Mouse (Mus musculus) ovary, adult 18-20 months (tissue): ENCODE measurements around the gene Trmt10a.
A peak's percentile ranks its signal among the peaks of the same experiment; 100 is the strongest.

Source experiments
- DNase-seq: peaks from one replicate; pipeline ENCODE4 v3.0.0; 2022; ENCODE audit warnings: low spot score, mixed read lengths

Trmt10a gene

DNA sequence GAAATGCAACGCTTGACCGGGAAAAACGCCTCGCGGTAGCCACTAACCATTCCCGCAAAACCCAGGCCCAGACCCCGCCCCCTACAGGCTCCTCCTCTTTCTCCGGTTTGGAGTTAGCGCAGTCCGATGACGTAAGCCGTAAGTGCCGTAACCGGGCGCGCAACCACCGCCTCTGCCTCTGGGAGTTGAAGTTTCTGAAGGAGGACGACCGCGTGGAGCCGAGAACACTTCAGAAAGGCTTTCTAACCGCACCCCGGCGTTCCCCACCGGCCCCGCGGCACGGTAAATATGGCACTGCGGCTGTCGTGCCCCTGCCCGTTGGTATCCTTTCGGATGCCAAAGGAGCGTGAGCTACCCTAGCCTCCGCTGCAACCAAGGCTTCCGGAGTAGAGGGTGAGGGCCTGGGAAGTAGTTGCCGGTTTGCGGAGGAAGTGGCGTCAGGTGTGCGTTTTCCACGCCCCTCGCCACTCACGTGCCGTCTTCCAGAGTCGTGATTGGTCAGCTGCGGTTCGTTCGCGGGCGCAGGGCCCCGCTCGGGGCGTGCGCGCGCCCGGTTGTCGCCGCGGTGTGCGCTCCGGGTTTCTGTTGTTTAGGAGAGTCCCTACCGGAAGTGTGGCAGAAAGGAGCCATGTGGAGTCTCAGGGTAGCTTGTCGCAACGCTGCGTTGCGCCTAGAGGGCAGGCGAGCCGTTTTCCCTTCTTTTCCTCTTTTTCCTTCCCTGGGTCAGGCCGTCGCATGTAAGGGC lies at the start of gene Trmt10a:
Gene Trmt10a, plus strand, starts transcription at position 134 of the 745 bp plus-strand sequence.
- DNase-seq: peak; percentile 96

DNA sequence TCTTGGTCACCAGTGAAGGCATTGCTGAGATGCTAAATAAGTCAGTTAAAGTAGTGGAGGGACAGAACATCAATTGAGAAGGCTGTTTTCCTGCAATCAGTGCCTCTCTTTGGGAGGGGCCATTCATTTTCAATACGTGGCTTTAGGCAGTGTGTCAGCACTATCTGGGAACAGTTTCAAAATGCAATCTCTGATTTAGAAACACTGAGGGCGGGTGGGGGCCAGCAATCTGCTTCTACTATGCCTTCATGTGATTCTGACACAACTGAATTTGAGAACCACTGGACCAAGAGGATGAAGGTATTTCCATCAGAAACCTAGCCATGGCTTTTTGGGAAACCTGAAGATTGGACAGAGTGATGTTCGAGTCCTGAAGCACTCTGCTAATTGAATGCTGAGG lies 47.9 kb upstream of the Trmt10a start:
- no peak for DNase-seq

DNA sequence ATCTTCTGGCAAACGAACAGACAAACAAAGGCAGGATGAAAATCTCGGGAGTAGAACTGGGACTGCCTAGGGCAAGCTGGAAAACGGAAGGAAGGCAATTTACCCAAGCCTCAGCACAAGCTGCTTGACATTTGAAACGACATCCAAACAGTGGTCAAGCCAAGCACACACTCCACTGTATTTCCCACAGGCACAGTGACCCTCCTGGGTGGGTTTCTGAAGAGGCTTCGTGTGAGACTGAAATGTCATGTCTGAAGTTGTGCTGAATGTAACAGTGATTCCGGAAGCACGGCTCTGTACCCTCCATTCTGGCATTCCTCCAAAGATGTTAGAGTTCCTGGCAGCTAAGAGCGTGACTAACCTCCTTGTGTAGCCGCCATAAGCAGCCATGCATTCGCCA lies 47.5 kb upstream of the Trmt10a start:
- no peak for DNase-seq

GRCm38 (mm10) chr3:138096263-138097028 lies 46.8 kb upstream of the Trmt10a start:
- DNase-seq: no peak

GRCm38 (mm10) chr3:138097718-138098117 lies 45.5 kb upstream of the Trmt10a start:
- DNase-seq: no peak

DNA sequence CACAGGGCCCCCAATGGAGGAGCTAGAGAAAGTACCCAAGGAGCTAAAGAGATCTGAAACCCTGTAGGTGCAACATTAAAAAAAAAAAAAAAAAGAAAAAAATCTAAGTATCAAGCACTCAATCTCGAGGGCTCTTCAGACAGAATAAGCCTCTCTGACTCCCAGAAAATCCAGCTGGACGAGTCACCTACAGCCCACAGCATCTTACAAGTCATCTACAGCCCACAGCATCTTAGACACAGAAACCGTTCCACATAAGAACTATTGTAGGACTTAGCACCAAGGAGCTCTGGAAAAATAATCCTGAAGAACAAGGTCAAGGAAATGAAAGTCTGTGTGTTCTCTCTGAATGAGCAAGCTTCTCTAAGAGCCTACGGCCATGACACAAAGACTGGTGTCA lies 41.3 kb upstream of the Trmt10a start:
- no peak for DNase-seq

DNA sequence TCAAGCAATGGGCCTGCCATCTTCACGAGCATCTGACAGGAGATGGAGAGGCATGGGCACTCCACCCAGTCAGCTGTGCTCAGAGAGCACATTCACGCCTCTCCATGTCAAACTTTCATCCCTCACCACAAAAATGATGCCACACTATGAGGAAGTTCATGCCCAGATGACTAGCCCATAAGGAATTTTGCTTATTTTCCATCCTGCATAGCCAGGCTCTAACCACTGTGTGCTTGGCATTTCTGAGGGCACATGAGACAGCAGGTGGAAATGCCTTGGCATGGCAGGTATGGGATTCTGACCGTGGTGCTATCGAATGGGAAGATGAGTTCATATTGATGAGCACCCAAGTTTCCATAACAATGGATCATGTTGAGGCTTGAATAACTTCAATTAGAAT lies 39.6 kb upstream of the Trmt10a start:
- DNase-seq: no peak

DNA sequence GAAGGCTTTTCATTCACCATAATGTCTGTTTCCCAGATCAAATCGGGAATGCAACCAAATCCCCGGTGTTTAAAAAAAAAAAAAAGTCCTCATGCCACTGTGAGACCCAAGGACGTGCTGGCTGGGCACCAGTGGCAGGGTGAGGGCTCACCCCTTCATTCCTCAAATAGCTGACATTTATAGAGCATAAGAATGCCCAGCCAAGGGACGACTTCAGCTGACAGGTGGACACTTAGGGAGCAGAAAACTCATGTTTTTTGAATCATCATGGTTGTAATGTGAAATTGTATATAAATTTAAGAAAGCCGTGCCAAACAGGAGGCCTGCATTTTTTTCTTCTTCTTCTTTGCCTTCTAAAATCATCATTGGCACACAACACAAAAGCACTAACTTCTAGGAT lies 38.2 kb upstream of the Trmt10a start:
- DNase-seq: no peak

- no peak for DNase-seq
Measured at GRCm38 (mm10) chr3:138106887-138107286, 36.4 kb upstream of the Trmt10a start.

- DNase-seq: no peak
Measured at GRCm38 (mm10) chr3:138110910-138111782, 32.1 kb upstream of the Trmt10a start.

DNA sequence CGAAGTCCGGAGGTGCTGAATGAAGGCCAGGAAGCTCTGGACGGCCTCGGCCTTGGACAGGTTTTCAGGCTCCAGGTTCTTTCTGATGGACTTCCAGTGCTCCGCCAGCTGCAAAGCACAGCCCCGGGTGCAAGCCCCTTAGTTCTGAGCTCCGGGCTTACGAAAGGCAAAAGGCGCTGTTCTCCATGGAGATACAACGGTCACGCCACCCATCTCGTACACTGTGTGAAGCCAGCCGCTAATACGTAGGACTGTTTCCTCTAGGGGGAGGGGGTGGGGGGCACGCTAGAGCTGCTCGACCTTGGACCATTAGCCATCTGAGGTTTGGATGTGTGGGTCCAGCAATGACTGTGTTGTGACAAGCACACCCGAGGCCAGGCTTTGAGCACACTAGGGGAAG lies 29.1 kb upstream of the Trmt10a start:
- DNase-seq: no peak

GRCm38 (mm10) chr3:138116871-138117270 lies 26.4 kb upstream of the Trmt10a start:
- no peak for DNase-seq

GRCm38 (mm10) chr3:138118392-138118791 lies 24.9 kb upstream of the Trmt10a start:
- DNase-seq: no peak

GRCm38 (mm10) chr3:138118831-138119230 lies 24.4 kb upstream of the Trmt10a start:
- DNase-seq: no peak

DNA sequence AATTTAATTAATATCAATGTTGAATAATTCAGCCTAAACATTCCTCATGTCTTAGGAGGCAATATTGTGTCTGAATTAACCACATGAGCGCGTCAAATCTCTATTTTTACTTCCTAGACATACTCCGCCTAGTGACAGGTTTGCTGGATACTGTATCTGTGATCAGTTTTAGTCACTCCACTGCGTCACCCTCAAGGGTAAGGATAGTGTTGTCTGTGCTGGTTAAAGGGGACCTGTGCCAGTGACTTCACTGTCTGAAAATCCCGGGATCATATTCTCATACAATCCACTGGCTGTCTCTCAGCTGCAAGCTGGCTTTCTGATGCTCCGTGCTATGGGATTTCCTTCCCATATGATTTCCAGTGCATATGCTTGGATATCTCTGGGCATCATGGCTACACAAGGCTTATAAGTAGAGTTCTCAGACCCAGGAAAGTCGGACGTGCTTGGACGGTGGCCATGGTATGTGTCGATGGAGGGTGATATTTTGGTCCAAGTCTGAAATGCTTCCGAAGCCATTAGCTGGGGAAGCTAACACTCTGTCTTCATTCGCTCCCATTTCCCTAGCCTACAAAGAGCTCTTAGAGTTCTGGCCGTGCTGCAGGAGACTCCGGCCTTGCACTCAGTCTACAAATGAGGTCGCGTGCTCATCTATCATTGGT lies 23.7 kb upstream of the Trmt10a start:
- DNase-seq: no peak

GRCm38 (mm10) chr3:138121461-138121860 lies 21.8 kb upstream of the Trmt10a start:
- no peak for DNase-seq

DNA sequence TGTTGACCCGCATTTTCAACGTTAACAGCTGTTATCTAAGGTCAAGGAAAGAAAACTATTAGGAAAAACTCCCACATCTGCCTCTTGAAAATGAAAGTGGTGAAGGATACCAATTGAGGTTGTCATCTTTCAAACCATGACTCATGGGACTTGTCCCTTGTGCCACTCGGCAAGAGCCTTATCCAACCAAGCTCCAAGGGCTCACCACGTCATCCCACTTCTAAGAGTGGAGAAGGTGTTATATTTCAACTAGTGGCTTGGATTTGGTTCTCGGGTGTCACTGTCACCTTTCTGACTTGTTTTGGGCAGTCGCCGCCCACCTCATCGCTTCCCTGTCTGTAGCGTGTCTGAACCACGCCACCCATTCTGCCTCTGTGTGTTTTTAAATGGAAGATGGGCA lies 19.4 kb upstream of the Trmt10a start:
- no peak for DNase-seq

DNA sequence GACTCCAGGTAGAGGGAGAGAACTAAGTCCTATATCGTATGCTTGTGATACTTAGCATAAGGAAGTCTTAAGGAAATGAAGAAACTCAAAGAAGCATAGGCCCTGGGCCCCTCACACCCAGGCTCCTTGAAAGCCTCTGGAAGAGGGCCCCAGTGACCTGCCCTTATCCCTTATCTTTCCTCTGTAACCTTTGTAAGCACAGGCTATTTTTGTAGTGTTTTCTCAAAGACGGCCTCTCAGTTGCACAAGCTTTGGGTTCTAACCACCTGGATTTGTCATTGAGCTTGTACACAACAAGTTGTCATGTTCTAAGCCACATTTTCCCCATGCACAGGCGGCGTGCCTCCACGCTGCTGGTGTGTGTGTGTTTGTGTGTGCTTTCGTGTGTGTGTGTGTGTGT lies 14.1 kb upstream of the Trmt10a start:
- DNase-seq: no peak

- no peak for DNase-seq
Measured at GRCm38 (mm10) chr3:138130692-138131091, 12.6 kb upstream of the Trmt10a start.

DNA sequence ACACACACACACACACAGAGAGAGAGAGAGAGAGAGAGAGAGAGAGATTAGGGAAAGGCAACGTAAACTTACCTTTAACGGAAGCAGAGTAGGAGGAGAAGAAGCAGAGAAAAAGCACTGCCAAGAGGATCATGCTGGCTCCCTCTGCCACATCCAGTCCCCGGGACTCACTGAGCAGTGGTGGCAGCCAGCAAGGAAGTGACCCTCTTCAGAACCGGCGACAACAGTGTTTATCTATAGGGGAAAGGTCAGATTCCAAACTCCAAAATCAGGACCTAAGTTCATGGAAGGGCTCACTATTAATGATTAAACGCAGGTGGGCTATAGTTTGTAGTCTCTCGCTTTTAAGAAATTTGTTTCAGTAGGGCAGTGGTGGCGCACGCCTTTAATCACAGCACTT lies 12.1 kb upstream of the Trmt10a start:
- no peak for DNase-seq

DNA sequence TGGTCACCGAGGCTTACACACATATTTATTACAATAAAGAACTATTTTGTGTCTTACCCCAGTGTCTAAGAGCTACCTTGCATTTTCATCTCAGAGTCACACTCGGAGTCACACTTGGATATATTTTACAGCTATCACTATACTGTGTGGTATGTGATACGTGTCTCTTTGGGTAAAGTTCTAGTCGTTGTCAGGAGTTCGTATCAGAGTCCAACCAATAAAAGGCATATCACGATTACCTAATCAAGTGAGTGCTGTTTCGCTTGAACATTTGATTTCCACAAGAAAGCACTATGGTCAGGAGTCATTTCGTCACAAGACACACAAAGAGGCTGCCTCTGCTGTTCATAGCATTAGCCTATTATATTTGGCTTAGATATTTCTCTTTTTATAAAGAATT lies 9.8 kb upstream of the Trmt10a start:
- DNase-seq: no peak

GRCm38 (mm10) chr3:138133916-138134315 lies 9.3 kb upstream of the Trmt10a start:
- DNase-seq: no peak
